28 mouse cellular contexts compared by ENCODE assay signal in the genomic region with DNA sequence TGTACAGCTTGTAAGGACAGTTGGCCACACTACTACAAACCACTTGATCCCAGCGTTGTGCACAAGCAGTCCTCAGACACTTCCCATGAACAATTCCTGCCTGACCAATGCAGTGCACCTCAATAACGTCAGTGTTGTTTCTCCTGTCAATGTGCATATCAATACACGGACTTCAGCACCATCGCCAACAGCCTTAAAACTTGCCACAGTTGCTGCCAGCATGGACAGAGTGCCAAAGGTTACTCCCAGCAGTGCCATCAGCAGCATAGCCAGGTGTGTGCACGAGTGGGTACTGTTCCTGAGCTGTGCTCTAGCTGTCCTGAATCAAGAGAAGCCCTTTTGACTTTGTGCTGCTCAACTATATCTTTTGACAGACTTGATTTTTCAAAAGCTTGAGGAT.
"Had no signal": no experiment of that assay in that cellular context is flagged by ENCODE, and none has a peak within 500 bp of the region (broad histone marks: within the 10 kb centered on the region; RNA-seq: fewer than 3 reads in every experiment).

No protein-coding gene starts in this region.

- H3K9ac ChIP-seq: limb, embryonic 12.5 days; limb, embryonic 13.5 days; limb, embryonic 15.5 days; liver, embryonic 12.5 days; liver, embryonic 13.5 days; liver, embryonic 14.5 days; liver, embryonic 15.5 days; lung, embryonic 14.5 days; lung, embryonic 15.5 days; midbrain, embryonic 12.5 days; midbrain, embryonic 13.5 days; midbrain, embryonic 15.5 days; neural tube, embryonic 12.5 days had no signal

- H3K27me3 ChIP-seq: limb, embryonic 12.5 days; limb, embryonic 13.5 days; limb, embryonic 15.5 days; liver, embryonic 12.5 days; liver, embryonic 13.5 days; liver, embryonic 15.5 days; lung, embryonic 15.5 days; megakaryocyte, embryonic 14.5 days; midbrain, embryonic 12.5 days; midbrain, embryonic 13.5 days; midbrain, embryonic 15.5 days; neural tube, embryonic 12.5 days had no signal

- H3K4me2 ChIP-seq: limb, embryonic 12.5 days; limb, embryonic 13.5 days; limb, embryonic 15.5 days; liver, embryonic 12.5 days; liver, embryonic 13.5 days; liver, embryonic 15.5 days; lung, embryonic 14.5 days; lung, embryonic 15.5 days; midbrain, embryonic 11.5 days; midbrain, embryonic 12.5 days; midbrain, embryonic 13.5 days; midbrain, embryonic 15.5 days; neural tube, embryonic 12.5 days had no signal

- H3K4me1 ChIP-seq: limb, embryonic 10.5 days; limb, embryonic 12.5 days; limb, embryonic 13.5 days; limb, embryonic 15.5 days; lung, embryonic 15.5 days; midbrain, embryonic 10.5 days; midbrain, embryonic 12.5 days; midbrain, embryonic 13.5 days; midbrain, embryonic 15.5 days; neural tube, embryonic 12.5 days had no signal

- ATAC-seq: liver, embryonic 12.5 days; midbrain, embryonic 13.5 days; midbrain, embryonic 15.5 days; midbrain, embryonic 16.5 days had no signal

- DNase-seq: left cerebral cortex, postnatal 4 days; liver, embryonic 13.5 days; lung, adult 18-20 months; lung, adult 2 months; lung, postnatal 14 days; lung, postnatal 36 days; lung, postnatal 4 days; midbrain, embryonic 14.5 days had no signal

- H3K4me3 ChIP-seq: left cerebral cortex, adult 2 months; limb, embryonic 10.5 days; limb, embryonic 12.5 days; limb, embryonic 13.5 days; limb, embryonic 15.5 days; liver, embryonic 12.5 days; liver, embryonic 13.5 days; liver, embryonic 15.5 days; lung, embryonic 15.5 days; megakaryocyte, embryonic 14.5 days; midbrain, embryonic 10.5 days; midbrain, embryonic 12.5 days; midbrain, embryonic 13.5 days; midbrain, embryonic 15.5 days; myocyte; neural tube, embryonic 12.5 days had no signal

- H3K27ac ChIP-seq: left cerebral cortex, adult 2 months; limb, embryonic 10.5 days; limb, embryonic 12.5 days; limb, embryonic 13.5 days; limb, embryonic 15.5 days; liver, embryonic 12.5 days; liver, embryonic 13.5 days; liver, embryonic 14.5 days; liver, embryonic 15.5 days; lung, embryonic 15.5 days; macrophage; midbrain, embryonic 10.5 days; midbrain, embryonic 12.5 days; midbrain, embryonic 13.5 days; midbrain, embryonic 15.5 days; neural tube, embryonic 12.5 days had no signal

- H3K9me3 ChIP-seq: limb, embryonic 10.5 days; limb, embryonic 12.5 days; limb, embryonic 13.5 days; limb, embryonic 15.5 days; liver, embryonic 12.5 days; liver, embryonic 13.5 days; liver, embryonic 15.5 days; lung, embryonic 15.5 days; megakaryocyte, embryonic 14.5 days; midbrain, embryonic 10.5 days; midbrain, embryonic 12.5 days; midbrain, embryonic 13.5 days; midbrain, embryonic 15.5 days; neural tube, embryonic 12.5 days had no signal
